Mouse (Mus musculus) A20 (cell line): ENCODE measurements around the gene Gjd2.
A peak's percentile ranks its signal among the peaks of the same experiment; 100 is the strongest.

Experiments used
- DNase-seq: peaks from one replicate; pipeline ENCODE4 v3.0.0-alpha.2; 2011; ENCODE audit warnings: low read depth, low spot score

Gjd2 gene

DNA sequence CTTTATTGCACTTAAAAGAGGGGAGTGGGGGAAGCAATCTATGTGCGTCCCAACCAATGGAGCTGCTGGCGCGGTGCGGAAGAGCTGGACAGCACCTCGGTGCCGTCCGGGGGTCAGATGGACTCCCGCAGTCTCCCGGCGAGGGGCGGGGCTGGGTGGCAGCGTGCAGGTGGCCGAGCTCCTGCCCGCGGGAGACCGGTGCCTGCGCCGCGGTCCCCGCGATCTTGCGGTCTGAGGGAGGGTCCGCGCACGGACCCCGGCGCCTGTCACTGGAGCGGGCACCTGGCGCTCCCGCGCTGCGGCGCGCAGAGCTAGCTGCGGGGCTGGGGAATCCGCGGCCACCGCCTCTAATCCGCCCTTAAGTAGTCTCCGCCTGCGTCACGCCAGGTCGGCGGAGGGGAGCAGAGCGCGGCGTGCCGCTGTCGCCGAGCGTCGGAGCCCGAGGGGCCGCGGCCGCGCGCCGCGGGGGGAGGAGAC is at the start of gene Gjd2:
Gene Gjd2, minus strand, starts transcription at position 325 of the 477 bp plus-strand sequence.
- DNase-seq = no peak

DNA sequence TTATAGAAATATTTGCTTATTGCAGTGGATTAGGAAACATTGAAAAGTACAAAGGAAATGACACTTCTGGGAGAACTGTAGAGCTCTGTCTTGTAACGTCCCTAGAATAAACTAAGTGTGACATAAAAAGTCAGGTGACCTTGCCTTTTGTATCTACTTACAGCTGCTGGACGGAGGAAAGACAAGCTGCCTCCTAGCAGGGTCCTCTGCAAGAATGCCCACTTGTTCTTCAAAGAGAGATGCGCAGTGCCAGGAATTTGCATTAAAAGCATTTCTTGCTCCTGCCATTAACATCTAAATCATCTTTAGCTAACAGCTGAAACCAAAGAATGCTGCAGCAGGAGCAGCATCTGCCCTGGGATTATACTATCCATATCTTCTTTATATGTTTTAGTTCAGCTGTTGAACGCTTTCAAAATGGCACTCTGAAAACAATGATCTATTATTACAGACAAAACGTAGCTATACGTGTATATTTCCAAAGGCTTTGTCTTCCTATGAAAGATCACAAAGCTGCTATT is 46.7 kb upstream of the Gjd2 start:
- DNase-seq = no peak

DNA sequence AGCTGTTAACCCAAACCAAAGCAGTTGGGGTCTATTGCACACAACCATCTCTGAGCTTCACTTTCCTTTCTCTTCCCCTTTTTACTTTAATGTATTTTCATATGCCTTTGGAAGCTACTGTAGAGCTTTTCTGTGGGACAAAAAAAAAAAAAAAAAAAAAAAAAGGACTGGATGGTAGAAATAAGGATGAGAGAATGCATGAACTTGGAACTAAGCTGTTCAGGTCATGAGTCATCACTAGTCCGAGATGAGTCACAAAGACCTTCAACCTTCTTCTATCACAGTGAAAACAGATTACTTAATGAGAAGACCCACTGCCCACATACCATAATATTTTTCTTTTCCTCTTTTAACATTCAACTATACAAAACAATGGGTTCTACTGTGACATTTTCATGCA is 46.2 kb upstream of the Gjd2 start:
- DNase-seq = no peak

DNA sequence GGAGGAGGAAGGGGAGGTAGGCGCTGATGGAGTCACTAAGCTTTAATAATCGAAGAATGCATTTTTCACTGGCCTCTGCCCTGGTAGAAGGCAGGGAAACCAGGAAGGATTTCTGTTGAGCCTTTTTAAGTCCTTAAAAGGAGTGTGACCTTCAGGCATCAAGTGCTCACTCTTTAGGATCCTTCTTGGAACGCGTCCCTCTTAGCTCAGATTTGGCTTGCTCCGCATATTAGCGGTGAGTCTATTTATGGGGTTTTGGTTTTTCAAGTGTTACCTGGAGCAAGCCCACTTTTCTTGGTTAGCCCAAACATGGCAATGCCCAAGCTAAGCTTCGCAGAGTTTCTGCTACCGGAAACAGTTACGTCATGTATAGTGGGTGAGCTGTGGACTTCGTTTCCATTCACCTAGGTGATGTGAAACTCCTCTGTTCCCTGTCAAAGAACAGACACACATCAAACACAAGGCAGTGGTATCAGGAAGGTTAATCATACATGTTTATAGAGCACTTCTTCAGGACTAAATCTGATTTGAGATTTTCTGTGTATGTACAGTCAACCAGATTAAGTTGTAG is 44.9 kb upstream of the Gjd2 start:
- no peak for DNase-seq

DNA sequence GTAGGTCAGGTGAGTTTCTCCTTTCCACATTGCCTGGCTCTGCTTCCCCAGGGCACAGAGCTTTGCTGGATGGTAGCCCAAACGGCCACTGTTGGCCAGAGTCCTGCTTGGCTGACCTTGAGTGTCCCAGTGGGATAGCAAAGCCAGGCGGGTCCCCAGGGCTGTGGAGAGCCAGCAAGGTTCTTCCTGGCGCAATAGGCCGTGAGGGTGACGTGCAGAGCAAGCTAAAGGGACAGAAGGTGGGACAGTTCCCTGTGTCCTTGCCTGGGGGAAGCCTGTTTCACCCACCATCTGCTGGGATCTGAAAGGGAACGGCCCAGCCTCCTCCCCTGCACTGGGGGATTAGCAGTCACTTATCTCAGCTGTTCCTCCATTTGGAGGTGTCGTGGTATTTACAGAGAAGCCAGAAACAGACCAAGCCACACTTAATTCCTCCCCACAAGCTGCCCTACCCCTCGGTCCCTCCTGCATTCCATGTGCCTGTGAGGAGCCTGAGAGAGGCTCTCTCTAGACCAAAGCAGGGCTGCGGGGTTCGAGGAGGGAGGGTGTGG is 44.0 kb upstream of the Gjd2 start:
- DNase-seq = no peak

DNA sequence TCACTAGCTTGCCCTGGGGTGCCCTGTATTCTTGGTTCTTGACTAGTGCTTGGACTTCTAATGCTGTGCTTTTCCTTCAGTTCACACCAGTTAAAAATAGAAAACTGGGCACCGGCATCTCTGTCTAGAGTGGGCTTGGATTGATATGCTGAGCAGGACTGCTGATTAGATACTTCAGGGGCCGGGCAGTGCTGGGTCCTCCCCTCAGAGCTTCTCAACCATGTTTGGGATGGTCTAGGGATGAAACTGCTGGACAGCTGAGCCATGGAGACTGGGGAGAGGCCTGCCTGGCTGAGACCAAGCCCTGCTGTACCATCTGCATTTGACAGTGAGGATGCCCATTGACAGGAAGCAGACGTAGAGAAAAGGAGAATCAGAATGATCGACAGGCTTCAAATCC is 40.7 kb upstream of the Gjd2 start:
- no peak for DNase-seq

DNA sequence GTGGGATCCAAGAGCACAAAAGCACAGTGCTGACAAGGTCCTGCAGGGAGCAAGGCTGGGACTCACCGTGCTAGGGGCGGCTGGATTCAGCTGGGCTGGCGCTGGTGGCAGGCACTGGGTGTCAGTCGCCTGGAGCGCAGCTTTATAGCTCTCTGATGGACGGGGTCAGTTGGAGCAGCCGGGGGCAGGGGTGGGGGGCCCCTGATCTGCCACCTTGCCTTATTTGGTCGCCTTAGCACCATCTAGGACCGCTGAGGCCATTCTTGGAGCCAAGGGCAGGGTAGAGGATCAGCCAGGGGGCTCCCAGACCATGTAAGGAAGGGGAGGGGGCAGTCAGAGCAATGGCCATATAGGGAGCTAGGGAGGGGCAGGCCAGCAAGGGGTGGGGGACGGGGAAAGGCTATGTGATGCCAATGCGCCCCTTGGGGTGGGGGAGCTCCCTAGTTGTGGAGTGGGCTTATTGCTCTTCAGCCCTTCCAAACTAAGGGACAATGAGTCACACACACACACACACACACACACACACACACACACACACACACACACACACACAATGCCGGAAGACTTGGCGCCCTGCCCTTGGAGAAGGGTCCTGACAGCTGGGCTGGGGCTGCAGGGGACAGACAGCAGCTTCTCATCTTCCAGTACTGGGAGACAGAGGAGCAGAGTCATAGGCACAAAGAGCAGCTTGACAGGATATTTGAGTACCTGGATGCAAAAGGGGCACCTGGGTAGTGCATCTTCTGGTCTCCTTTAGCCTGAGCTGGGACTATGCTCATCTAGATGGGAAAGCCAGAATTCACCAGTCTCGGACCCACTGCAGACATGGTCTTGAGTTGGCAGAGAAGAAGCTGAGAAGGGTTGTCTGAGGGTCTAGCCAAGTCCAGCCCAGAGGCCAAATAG is 39.5 kb upstream of the Gjd2 start, which contains the start of gene Actc1:
Gene Actc1, minus strand, starts transcription at position 853 of the 903 bp plus-strand sequence.
- no peak for DNase-seq

DNA sequence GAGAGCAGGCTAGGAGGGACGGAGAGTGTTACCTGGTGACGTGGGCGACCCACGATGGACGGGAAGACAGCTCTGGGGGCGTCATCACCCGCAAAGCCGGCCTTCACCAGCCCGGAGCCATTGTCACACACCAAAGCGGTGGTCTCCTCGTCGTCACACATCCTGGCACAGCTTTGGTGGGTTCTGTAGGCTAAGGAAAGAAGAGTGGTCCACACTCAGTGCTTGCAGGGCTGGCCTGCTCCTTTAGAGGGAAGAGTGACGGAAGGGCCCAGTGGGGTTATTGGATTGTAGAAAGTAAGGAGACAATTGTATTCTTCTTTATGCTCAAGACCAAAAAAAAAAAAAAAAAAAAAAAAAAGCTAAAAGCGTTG is 38.4 kb upstream of the Gjd2 start:
- DNase-seq = no peak

DNA sequence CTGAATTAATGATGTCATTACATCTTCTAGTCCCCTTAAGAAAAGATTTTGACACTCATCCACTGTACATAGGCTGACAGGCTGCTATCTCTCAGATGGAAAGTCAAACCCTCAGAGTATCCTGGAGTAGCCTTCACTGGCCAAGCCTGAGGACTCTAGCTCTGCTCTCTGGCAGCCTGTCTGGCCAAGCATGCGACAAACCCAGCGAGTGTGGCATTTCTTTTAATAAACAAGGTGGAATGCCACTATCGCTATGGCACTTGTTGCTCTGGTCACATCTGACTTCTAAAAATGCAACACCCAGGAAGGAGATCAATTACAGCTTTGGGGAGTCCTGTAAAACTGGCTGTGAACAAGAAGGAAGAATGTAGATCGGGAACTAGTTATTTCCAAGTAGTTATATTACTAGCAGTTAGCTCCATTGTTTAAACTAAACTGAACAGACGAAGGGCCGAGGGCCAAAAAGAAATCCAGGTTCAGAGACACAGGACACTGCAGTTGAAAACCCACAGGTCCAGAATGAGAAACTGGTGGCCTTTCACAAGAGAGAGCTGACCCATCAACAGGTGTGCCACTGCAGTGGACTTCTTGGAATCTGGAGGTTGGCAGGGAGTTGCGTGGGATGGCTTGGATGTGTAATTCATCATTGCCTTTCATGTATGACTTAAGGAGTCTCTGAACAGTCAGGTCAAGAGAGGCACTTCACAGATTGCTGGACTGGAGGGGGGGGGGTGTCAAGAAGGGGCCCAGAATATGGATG is 37.9 kb upstream of the Gjd2 start:
- no peak for DNase-seq

DNA sequence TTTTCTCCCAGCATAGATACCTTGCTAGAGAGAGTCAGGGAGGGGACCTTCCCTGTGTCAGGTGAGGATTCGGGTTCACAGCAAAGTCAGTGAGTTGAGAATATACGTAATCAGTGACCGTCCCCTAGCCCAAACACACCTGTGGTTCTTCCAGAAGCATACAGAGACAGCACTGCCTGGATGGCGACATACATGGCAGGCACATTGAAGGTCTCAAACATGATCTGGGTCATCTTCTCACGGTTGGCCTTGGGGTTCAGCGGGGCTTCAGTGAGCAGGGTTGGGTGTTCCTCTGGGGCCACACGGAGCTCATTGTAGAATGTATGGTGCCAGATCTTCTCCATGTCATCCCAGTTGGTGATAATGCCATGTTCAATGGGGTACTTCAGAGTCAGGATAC is 36.7 kb upstream of the Gjd2 start:
- no peak for DNase-seq

DNA sequence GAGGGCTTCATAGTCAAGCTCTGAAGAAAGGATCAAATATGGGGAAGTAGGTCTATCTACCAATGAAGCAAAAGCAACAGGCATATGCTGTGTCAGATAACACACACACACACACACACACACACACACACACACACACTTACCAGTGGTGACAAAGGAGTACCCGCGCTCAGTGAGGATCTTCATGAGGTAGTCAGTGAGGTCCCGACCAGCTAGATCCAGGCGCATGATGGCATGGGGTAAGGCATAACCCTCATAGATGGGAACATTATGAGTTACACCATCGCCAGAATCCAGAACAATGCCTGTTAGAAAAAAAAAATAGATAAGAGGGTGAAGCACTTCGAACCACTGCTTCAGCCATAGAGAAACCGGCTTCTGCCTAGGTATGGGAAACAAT is 36.0 kb upstream of the Gjd2 start:
- no peak for DNase-seq

DNA sequence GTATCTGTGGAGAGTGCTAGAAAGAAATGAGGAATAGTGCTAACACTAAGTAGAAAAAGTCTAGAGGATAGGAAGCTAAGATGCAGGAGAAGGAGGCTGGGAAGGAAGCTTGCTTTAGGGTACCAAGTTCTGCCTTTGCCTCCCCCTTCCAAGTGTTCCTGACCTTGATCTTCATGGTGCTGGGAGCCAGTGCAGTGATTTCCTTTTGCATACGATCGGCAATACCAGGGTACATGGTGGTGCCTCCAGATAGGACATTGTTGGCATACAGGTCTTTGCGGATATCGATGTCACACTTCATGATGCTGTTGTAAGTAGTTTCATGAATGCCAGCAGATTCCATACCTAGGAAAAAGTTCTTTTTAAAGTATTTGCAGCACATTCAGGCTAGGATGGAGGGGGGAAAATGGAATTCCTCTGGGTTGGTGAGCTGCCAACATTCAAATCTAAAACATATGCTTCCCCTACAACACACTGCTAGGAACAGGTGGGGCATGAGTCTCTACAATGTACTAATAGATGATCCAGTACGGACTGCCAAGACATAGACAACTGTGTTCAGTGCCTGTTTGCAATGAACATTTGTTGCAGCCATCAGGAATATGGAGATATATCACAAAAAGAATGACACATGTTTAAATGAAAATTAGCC is 34.7 kb upstream of the Gjd2 start:
- no peak for DNase-seq

DNA sequence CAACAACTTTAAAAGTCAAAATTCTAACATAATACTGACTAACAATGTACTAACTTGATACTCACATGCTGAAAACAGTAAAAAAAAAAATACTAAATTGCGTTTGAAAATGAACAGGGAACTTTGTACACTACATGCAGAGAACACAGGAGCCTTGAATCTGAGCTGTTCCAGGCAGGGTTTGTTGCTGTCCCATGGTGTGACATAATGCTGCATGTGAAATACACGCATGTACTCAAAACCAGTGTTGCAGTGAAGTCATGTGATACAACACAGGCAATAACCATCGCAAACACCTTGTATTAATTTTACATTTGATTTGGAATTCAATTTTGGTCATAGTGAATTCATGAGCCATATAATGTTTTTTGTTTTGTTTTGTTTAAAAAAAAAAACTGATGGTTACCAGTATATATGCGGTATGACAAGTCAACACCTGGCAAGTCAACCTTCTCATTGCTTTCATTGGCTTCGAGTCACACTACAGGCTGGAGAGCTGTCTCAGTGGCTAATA is 32.8 kb upstream of the Gjd2 start:
- no peak for DNase-seq

DNA sequence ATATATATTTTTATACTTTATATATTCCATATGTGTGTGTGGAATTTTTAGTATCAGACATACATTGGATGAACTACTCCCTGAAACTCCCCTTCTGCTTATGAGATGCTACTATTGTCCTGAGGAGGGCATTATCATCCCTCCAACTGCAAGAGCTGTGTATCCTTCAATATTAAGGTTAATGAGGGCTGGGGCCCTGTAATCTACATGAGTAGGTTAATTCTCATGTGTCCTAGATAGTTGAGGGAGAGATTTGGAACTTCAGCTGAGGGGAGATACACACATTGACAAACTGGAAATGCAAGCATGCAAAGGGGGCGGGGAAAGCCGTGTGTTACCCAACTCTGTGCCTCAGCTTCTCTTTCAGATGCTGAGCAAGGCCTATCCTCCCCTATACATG is 24.5 kb upstream of the Gjd2 start:
- DNase-seq = no peak

DNA sequence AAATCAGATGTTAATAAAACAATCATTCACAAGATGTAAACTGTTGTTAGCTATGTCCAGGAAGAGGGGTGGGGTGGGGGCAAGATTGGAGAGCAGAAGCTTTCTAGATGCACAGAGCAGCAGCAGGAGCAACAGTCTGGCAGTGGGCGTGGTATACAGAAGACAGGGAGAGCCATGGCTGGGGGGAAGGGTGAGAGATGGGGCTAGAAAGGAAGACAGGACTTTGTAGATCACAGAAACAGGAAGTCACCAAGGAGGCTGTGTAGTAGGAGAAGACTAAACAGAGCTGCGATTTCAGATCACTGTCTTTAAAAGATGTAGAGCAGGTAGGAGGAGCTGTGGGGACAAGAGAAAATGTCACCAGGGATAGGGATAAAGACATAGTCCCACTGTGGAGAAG is 18.8 kb upstream of the Gjd2 start:
- peak; percentile 37 for DNase-seq

DNA sequence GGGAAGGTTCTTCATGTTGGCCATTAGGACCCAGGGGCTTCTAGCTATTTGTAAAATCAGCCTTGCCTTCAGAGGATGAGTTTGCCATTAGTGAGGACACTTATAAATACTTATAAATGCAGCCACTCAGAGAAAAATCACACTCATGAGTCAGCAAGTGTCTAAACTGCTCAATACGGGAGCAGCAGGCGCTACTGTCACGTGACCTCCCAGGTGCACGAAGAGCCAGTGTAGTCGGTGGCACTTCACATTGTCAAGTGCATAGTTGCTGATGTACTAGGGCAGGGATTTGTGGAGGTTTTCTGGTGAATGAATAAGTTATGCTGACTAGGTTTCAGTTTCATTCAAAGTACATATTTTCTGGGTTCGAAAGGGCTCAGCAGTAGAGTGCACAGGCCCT is 10.0 kb upstream of the Gjd2 start:
- peak; percentile 86 for DNase-seq

DNA sequence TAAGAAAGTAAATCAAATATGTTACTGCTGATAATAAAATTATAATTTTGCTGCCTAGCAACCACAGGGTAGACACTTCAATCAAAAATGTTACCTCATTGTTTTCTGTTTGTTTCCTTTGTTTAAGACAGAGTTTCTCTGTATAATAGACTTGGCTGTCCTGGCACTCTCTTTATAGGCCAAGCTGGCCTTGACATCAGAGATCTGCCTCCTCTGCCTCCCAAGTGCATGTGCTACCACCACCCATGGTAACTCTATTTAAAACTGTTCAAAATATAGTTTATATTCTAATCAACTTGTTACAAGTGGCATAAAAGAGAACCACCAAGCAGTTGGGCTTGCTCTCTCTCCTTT is 6.8 kb upstream of the Gjd2 start:
- no peak for DNase-seq

DNA sequence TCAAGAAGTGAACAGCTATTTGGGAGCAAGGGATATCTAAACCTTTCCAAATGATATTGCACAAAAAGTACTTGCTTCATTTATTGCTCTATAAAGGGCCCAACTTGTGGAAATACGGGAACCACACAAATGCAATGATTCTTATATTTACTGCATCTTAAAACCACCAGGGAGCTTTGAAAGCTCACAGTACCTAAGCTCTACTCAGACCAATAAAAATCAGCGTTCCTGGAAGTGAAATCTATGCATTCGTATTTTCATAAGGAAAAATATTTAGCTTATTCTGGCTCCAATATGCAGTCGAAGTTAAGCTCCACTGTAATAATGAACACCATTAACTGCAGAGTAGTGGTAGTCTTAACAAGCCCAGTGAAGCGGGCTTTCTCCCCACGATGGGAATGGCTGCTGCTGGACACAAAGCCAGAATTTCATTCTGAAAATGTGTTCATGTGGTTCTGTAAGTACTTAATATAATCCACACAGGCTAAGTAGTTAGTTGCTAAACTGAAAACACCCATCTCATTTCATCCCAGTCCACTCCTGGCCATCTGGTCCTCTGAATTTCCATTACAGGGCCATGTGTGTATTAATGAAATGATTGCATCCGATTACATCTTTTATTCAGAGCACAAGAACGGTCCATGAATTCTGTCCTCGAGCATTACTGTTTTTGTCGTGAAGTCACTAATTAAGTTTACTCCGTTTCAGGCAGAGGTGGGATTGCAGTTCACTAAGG is 6.2 kb upstream of the Gjd2 start:
- DNase-seq = no peak

DNA sequence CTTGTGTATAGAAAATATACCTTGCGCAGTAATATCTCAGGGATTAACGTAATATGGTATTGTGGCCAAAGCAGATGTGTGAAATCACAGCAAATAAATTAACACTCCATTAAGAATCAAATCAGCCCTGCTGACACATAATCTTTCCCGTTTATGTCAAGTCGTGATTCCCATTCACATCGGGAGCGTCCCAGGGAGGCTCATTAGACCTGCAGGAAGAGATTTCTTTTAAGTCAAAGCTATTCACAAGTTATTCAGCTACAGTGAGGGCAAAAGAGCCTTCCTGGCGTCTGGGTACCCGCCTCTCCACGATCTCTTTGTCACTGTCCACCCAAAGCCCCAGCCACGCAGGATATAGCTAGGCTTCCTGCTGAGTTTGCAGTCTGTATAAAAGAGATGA is 4.7 kb upstream of the Gjd2 start:
- no peak for DNase-seq

DNA sequence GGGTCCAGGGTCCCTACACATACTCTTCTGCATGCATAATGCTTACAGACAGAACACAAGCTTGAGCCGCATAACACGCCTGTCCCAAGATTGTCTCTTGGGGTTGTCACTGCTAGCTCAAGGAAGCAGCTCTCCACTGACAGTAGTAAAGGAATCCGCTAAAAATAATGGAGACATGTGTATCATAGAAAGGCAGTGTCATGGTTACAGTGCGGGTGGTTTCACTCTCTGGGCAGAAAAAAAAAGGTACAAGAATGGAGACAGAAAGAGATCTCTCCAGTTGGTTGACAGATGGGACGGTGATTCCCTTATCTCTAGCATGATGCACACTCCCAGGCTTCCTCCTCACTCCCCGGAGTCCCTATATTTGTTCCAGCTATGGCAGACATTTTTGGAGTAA is 1.4 kb upstream of the Gjd2 start:
- DNase-seq = no peak

DNA sequence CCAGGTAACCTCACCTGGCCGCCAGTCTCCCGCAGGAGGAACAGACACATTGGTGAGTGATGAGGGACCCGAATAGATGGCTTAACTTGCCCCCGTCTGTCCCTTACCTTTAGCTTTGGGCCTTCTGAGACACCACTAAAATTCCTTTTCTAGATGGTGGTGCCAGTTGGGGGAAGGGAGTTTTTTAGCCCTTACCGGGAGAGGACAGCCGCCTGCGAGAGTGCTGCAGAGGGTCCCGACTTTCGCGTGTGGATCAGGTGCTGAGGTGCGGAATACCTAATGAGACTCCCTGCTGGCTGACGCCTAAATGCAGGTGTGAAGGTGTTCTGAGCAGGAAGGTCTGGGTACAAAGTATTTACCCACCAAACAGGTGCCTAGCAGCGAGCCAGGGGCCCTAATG is 427 bp upstream of the Gjd2 start:
- no peak for DNase-seq
